Mouse (Mus musculus): Measurements from ENCODE around the gene Ccl24. TPM values are rescaled to one million over a fixed set of nuclear protein-coding genes. Genes with fewer than 3 reads are reported as not detected.
"Not testable (repeated sequence)": the region's sequence is repeated elsewhere in the genome, so short reads cannot be mapped to it uniquely, and the experiment has no call there.

The Ccl24 gene
- polyA plus RNA-seq (2015; fragmentation: Nextera tagmentation; extraction: Ambion mirVana): 2.7 and 2.8 TPM in 2 replicates

GRCm38 (mm10) chr5:135573006-135573405 lies at the start of gene Ccl24:
TSS of gene Ccl24 (minus strand) at chr5:135573049.
- 88% methylated on average over 6 of the region's 6 CpGs for WGBS
- Histone ChIP-seq H3K27me3 (no peaks in the 10 kb centered on the region), H3K4me3 (replicated peaks) (no peak within 1 kb of the TSS), H3K4me1 (no peaks in the 10 kb centered on the region), H3K36me3 (no peaks in the 10 kb centered on the region), H3K27ac (replicated peaks) (no peak within 1 kb of the TSS), H3K4me2 (replicated peaks) (no peak within 1 kb of the TSS), H3K9ac (no peak within 1 kb of the TSS), H3K9me3 (replicated peaks) (no peaks in the 10 kb centered on the region)
- no peak for ATAC-seq (ENCODE audit: insufficient number of reproducible peaks, low FRiP score, low TSS enrichment, low read depth)

GRCm38 (mm10) chr5:135621725-135622124 lies 48.9 kb upstream of the Ccl24 start:
- H3K9ac ChIP-seq: no peak overlapping the region
- H3K9me3 ChIP-seq (replicated peaks): no peaks in the 10 kb centered on the region
- H3K4me3 ChIP-seq (replicated peaks): no peak overlapping the region
- ATAC-seq (ENCODE audit: insufficient number of reproducible peaks, low FRiP score, low TSS enrichment, low read depth): no peak
- H3K27me3 ChIP-seq: no peaks in the 10 kb centered on the region
- no peaks in the 10 kb centered on the region for H3K36me3 ChIP-seq
- H3K4me2 ChIP-seq (replicated peaks): no peak overlapping the region
- H3K4me1 ChIP-seq: peaks cover 3% of the 10 kb centered on the region; the same call in 1 of the 2 replicates
- 62% methylated on average over 10 of the region's 10 CpGs for WGBS
- H3K27ac ChIP-seq (replicated peaks): no peak overlapping the region

- no peaks in the 10 kb centered on the region for H3K27me3 ChIP-seq
- H3K4me3 ChIP-seq (replicated peaks): no peak overlapping the region
- no peak overlapping the region for H3K27ac ChIP-seq (replicated peaks)
- H3K4me1 ChIP-seq: peaks cover 3% of the 10 kb centered on the region; the same call in 1 of the 2 replicates
- H3K9me3 ChIP-seq (replicated peaks): no peaks in the 10 kb centered on the region
- H3K4me2 ChIP-seq (replicated peaks): no peak overlapping the region
- no peaks in the 10 kb centered on the region for H3K36me3 ChIP-seq
- WGBS: 81% methylated on average over 9 of the region's 9 CpGs
- H3K9ac ChIP-seq: no peak overlapping the region
- no peak for ATAC-seq (ENCODE audit: insufficient number of reproducible peaks, low FRiP score, low TSS enrichment, low read depth)
Measured at GRCm38 (mm10) chr5:135620526-135620925, 47.7 kb upstream of the Ccl24 start.

GRCm38 (mm10) chr5:135619741-135620140 lies 46.9 kb upstream of the Ccl24 start:
- H3K27ac ChIP-seq (replicated peaks); H3K27me3 ChIP-seq; H3K4me2 ChIP-seq (replicated peaks); H3K9ac ChIP-seq; H3K9me3 ChIP-seq (replicated peaks); H3K4me3 ChIP-seq (replicated peaks); H3K4me1 ChIP-seq; H3K36me3 ChIP-seq; ATAC-seq (ENCODE audit: insufficient number of reproducible peaks, low FRiP score, low TSS enrichment, low read depth): not testable (repeated sequence)
- 88% methylated on average over 10 of the region's 10 CpGs for WGBS

- H3K27me3 ChIP-seq: no peaks in the 10 kb centered on the region
- no peak for ATAC-seq (ENCODE audit: insufficient number of reproducible peaks, low FRiP score, low TSS enrichment, low read depth)
- no peak overlapping the region for H3K4me2 ChIP-seq (replicated peaks)
- no peak overlapping the region for H3K9ac ChIP-seq
- no peaks in the 10 kb centered on the region for H3K9me3 ChIP-seq (replicated peaks)
- H3K36me3 ChIP-seq: no peaks in the 10 kb centered on the region
- no peaks in the 10 kb centered on the region for H3K4me1 ChIP-seq
- 81% methylated on average over 4 of the region's 4 CpGs for WGBS
- no peak overlapping the region for H3K4me3 ChIP-seq (replicated peaks)
- H3K27ac ChIP-seq (replicated peaks): no peak overlapping the region
Measured at GRCm38 (mm10) chr5:135609794-135610193, 36.9 kb upstream of the Ccl24 start.

GRCm38 (mm10) chr5:135607581-135607980 lies 34.7 kb upstream of the Ccl24 start:
- WGBS: 56% methylated on average over 1 of the region's 1 CpGs
- no peak overlapping the region for H3K27ac ChIP-seq (replicated peaks)
- no peak overlapping the region for H3K9ac ChIP-seq
- H3K9me3 ChIP-seq (replicated peaks): 0 out of 2 replicates have a peak, but pooled peaks cover 3% of the 10 kb centered on the region
- H3K4me3 ChIP-seq (replicated peaks): no peak overlapping the region
- no peaks in the 10 kb centered on the region for H3K36me3 ChIP-seq
- no peaks in the 10 kb centered on the region for H3K4me1 ChIP-seq
- H3K27me3 ChIP-seq: no peaks in the 10 kb centered on the region
- no peak overlapping the region for H3K4me2 ChIP-seq (replicated peaks)
- no peak for ATAC-seq (ENCODE audit: insufficient number of reproducible peaks, low FRiP score, low TSS enrichment, low read depth)

- H3K9me3 ChIP-seq (replicated peaks); ATAC-seq (ENCODE audit: insufficient number of reproducible peaks, low FRiP score, low TSS enrichment, low read depth); H3K4me2 ChIP-seq (replicated peaks); H3K27me3 ChIP-seq; H3K27ac ChIP-seq (replicated peaks); H3K4me1 ChIP-seq; H3K9ac ChIP-seq; H3K4me3 ChIP-seq (replicated peaks); H3K36me3 ChIP-seq: not testable (repeated sequence)
- WGBS: no CpG with 5 or more reads among the region's 1 CpGs
Measured at GRCm38 (mm10) chr5:135606717-135607116, 33.9 kb upstream of the Ccl24 start.

GRCm38 (mm10) chr5:135604643-135605042 lies 31.8 kb upstream of the Ccl24 start:
- ATAC-seq (ENCODE audit: insufficient number of reproducible peaks, low FRiP score, low TSS enrichment, low read depth); H3K27ac ChIP-seq (replicated peaks); H3K4me2 ChIP-seq (replicated peaks); H3K36me3 ChIP-seq; H3K9me3 ChIP-seq (replicated peaks); H3K4me1 ChIP-seq; H3K4me3 ChIP-seq (replicated peaks); H3K9ac ChIP-seq; H3K27me3 ChIP-seq: not testable (repeated sequence)
- no CpG with 5 or more reads among the region's 1 CpGs for WGBS

GRCm38 (mm10) chr5:135589996-135590784 lies 17.3 kb upstream of the Ccl24 start:
- Histone ChIP-seq H3K4me1 (no peaks in the 10 kb centered on the region), H3K27ac (replicated peaks) (no peak overlapping the region), H3K4me2 (replicated peaks) (no peak overlapping the region), H3K4me3 (replicated peaks) (no peak overlapping the region), H3K9me3 (replicated peaks) (no peaks in the 10 kb centered on the region), H3K27me3 (no peaks in the 10 kb centered on the region), H3K36me3 (no peaks in the 10 kb centered on the region), H3K9ac (no peak overlapping the region)
- WGBS: 77% methylated on average over 12 of the region's 12 CpGs
- no peak for ATAC-seq (ENCODE audit: insufficient number of reproducible peaks, low FRiP score, low TSS enrichment, low read depth)

- no peak overlapping the region for H3K27ac ChIP-seq (replicated peaks)
- H3K9me3 ChIP-seq (replicated peaks): no peaks in the 10 kb centered on the region
- H3K4me1 ChIP-seq: no peaks in the 10 kb centered on the region
- no peaks in the 10 kb centered on the region for H3K27me3 ChIP-seq
- no peak overlapping the region for H3K9ac ChIP-seq
- H3K36me3 ChIP-seq: no peaks in the 10 kb centered on the region
- no peak overlapping the region for H3K4me3 ChIP-seq (replicated peaks)
- H3K4me2 ChIP-seq (replicated peaks): no peak overlapping the region
- no peak for ATAC-seq (ENCODE audit: insufficient number of reproducible peaks, low FRiP score, low TSS enrichment, low read depth)
- 82% methylated on average over 4 of the region's 4 CpGs for WGBS
Measured at GRCm38 (mm10) chr5:135587764-135588163, 14.9 kb upstream of the Ccl24 start.

- Histone ChIP-seq H3K9me3 (replicated peaks) (no peaks in the 10 kb centered on the region), H3K4me3 (replicated peaks) (no peak overlapping the region), H3K4me2 (replicated peaks) (no peak overlapping the region), H3K27me3 (no peaks in the 10 kb centered on the region), H3K27ac (replicated peaks) (no peak overlapping the region), H3K36me3 (no peaks in the 10 kb centered on the region), H3K4me1 (no peaks in the 10 kb centered on the region), H3K9ac (no peak overlapping the region)
- 85% methylated on average over 8 of the region's 8 CpGs for WGBS
- no peak for ATAC-seq (ENCODE audit: insufficient number of reproducible peaks, low FRiP score, low TSS enrichment, low read depth)
Measured at GRCm38 (mm10) chr5:135585691-135586090, 12.8 kb upstream of the Ccl24 start.

GRCm38 (mm10) chr5:135582330-135582729 lies 9.5 kb upstream of the Ccl24 start:
- Histone ChIP-seq H3K4me3 (replicated peaks) (no peak overlapping the region), H3K36me3 (no peaks in the 10 kb centered on the region), H3K4me1 (no peaks in the 10 kb centered on the region), H3K4me2 (replicated peaks) (no peak overlapping the region), H3K9me3 (replicated peaks) (no peaks in the 10 kb centered on the region), H3K27ac (replicated peaks) (no peak overlapping the region), H3K27me3 (no peaks in the 10 kb centered on the region), H3K9ac (no peak overlapping the region)
- WGBS: 83% methylated on average over 4 of the region's 4 CpGs
- no peak for ATAC-seq (ENCODE audit: insufficient number of reproducible peaks, low FRiP score, low TSS enrichment, low read depth)
